Mouse (Mus musculus): ENCODE data around the gene Cd80.
A peak's percentile ranks its signal among the peaks of the same experiment; 100 is the strongest.

The Cd80 gene

GRCm38 (mm10) chr16:38522129-38523084 lies 67.0 kb downstream of the Cd80 start, which contains the start of gene Timmdc1:
Gene Timmdc1, minus strand, starts transcription at chr16:38522663.
- peak; percentile 97 for ATAC-seq (ENCODE audit: low TSS enrichment)

GRCm38 (mm10) chr16:38526264-38526663 lies 70.9 kb downstream of the Cd80 start:
- no peak for ATAC-seq (ENCODE audit: low TSS enrichment)

GRCm38 (mm10) chr16:38536544-38537146 lies 81.3 kb downstream of the Cd80 start:
- ATAC-seq (ENCODE audit: low TSS enrichment), result peak; percentile 91

GRCm38 (mm10) chr16:38538716-38539380 lies 83.5 kb downstream of the Cd80 start:
- ATAC-seq (ENCODE audit: low TSS enrichment), result no peak
